Mouse (Mus musculus) c-Kit-positive CD71-positive TER-119-positive erythroid progenitor cells, embryonic 14.5 days (primary cell): ENCODE data around the gene Igfbp7.

Experiments used
- DNase-seq: peaks from one replicate; pipeline ENCODE4 v3.0.0-alpha.2; 2013; ENCODE audit warnings: low spot score

Gene Igfbp7

DNA sequence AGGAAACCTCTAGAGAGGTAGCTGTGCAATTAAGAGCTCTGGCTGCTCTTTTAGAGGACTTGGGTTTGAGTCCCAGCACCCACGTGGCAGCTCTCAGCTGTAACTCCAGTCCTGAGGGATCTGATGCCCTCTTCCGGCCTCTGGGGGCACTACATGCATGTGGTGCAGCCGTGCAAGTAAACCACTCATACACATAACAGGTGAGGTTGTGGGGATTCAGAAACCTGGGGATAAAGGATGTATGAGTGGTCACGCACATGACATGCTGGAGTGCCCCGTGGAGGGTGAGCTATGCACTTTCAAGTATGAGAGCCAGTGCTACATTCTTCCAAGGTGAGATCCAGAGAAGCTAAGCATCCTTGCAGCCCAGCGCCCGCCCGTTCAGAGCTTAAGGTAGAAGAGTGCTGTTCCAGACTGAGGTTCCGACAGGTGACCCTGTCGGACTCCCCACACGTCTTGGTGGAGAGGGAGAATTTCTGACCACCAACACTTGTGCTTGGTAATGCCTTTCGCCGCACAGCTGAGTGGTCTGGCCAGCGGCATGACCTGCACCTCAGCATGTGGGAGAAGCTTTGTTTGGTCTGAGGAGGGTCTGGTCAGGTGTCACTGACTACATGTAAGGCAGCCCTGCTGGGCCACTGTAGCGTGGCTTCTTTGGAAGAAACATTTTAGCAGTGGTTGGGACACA lies 57.7 kb downstream of the Igfbp7 start:
- no peak for DNase-seq

DNA sequence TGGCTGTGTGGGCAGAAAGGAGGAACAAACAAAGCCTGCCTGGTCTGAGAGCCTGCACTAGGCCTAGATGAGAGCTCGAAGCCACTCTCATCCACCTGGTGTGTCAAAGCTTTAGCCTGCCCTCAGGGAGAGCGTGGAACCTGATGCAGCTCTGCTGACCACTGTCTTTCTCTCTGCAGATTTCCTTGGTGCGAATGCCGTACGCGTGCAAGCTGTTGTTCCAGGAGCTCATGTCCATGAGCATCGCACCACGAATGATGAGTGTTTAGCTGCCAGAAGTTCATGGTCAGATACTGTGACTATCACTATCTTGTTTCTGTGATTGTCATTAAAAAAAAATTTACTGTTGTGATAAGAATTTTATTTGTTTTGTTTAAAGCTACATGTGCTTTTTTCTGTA lies 58.9 kb downstream of the Igfbp7 start:
- no peak for DNase-seq

DNA sequence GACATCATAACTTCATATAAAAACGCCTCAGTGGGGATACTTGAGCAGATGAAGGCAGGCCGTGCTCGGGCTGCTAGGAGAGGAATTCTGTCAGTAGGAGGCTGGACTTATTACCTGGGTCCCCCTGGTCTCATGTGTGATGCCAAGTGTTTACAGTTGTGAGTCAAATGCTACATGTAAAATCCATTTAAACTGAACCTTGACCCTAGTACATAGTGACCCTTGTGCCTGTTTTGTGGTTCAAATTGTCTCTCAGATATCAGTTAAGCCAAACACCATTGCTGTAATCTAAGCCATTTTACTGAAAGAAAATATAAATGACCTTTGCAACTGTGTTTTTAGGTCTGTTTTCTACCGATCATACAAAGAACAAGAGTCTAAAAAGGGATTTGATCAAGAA lies 67.8 kb downstream of the Igfbp7 start:
- DNase-seq = no peak

DNA sequence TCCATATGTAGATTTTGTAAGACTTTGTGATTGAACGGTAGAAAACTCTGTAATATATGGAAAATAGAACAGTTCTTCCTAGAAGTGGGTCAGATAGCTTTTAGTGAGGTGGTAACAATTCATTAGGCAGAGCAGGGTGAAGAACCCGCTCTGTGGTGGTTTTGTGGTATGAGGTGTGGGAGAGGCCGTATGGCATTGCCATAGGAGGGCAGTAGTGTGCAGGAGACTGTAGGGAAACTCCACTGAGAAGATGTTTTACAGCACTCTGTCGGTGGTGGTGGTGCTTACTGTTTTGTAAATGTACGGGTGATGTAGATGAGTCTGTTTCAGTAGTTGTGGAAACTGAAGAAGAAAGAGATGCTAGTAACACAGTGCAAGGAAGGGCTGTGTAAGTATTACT lies 77.7 kb downstream of the Igfbp7 start:
- DNase-seq = no peak

DNA sequence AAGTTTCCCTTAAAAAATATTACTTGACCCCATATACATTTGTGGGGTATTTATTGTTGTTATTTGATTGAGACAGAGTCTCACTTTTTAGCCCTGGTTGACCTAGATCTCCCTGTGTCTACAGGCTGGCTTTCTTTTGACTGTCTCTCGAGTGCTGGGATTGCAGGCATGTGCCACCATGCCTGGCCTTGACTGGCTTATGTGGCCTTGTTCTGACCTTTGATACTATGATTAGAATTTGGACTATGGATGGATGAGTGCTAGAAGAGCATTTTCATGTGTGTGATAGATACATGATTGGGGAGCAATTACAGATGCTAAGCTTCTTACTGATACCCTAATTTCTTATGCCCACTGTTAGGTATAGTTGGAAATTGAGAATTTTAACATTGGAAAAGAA lies 82.9 kb downstream of the Igfbp7 start:
- no peak for DNase-seq

DNA sequence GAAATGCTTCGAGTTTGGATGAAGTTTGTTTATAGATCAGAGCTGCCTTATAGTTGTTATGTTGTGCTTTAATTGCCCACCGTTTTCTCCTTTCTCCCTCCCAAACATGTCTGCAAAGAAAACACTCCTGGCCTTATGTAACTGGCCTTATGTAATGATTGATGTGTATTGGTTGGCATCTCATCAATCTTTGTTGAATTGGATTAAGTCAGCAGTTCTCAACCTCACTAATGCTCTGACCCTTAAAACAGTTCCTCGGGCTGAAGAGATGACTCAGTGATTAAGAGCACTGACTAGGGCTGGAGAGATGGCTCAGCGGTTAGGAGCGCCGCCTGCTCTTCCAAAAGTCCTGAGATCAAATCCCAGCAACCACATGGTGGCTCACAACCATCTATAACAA lies 92.9 kb downstream of the Igfbp7 start:
- no peak for DNase-seq

DNA sequence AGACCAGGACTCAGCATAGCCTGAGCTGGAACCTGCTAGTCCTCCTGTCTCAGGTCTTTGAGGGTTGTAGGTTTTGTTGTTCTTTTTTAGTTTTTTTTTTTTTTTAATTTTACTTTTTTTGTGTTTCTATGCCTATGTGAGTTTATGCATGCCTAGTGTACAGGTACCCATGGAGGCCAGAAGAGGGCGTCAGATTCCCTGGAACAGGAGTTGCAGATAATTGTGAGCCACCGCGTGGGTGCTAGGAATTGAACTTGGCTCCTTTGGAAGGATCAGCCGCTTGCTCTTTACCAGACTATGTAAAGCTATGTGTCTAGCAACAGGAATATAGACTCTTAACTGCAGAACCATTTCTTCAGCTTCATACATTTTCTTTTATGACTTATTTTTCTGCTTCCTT lies 93.6 kb downstream of the Igfbp7 start:
- DNase-seq = no peak

DNA sequence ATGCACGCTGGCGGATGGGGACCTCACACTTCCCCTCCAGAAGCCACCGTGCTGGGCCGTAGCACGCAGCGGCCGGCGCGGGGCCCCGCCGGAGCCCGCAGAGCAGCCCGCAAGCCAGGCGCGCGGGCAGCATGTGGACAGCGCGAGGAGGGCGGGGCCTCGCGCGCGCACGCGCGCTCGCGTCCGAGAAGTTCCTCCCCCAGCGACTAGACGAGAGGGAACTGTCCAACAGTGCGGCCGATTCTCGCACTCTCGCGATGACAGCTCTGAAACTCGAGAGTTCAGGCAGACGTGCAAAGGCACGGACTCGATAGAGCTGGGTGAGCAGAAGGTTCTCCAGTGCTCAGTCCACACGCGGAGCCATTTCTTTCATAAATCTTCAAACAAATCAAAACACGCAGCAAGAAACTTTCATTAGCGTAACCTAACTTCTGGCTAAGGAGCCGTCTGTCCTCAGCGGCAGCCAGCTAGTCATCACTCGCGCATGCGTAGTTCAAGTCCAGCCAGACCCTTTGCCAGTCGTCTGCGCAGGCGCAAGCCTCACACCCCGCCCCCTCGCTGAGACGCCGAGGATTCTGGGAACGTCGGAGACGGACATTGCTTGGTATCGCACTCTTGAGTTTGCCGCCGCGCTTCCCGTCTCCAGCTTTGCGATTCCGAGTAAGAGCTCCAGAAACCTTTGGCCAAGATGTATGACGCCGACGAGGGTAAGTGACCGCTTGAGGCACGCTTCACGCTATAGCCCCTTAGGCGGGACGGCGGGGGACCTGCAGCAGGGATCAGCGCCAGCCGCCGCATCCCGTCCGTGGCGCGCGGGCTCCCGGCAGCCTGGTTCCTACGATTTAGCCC lies 97.7 kb downstream of the Igfbp7 start, which contains the start of the genes Noa1 and Polr2b:
Gene Noa1, minus strand, starts transcription at position 161 of the 849 bp plus-strand sequence.
Gene Polr2b, plus strand, starts transcription at position 224 of the 849 bp plus-strand sequence.
- DNase-seq = peak; percentile 98

DNA sequence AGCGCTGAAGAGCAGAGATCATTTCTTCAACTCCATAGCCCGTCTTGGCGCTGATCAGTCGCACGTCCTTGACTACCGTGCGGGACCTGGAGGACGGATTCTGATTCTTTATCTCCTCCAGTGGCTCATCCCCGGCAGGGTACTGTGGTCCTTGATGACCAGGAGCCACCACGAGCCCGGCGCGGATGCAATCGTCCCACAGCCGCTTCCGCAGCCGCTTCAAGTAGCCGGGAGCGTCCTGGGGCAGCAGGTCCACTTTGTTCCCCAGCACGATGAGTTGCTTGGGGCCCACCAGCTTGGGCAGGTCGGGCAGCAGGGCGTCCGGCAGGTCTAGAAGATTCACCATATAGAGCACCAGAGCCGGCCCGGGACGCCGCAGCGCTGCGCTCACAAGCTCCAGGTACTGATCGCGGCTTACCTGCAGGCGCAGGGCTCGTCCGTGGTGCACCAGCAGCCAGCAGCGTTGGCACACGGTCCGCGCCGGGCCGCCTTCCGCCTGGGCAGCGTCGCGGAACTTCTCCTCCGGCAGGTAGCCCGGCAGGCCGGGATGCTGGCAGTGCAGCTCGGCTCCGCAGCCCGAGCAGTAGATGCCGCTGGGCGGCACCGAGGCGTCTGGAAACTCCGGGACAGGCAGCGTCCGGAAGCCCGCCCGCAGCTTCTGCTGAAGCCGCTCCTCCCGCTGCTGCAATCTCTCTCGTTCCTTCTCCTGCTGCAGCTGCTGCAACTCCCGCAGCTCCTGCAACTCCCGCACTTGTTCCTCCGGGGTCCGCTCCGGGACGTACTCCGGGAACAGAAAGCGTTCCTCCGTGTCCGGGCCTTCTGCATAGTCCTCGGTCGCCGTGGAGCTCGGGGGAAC lies 98.6 kb downstream of the Igfbp7 start:
- peak; percentile 35 for DNase-seq

DNA sequence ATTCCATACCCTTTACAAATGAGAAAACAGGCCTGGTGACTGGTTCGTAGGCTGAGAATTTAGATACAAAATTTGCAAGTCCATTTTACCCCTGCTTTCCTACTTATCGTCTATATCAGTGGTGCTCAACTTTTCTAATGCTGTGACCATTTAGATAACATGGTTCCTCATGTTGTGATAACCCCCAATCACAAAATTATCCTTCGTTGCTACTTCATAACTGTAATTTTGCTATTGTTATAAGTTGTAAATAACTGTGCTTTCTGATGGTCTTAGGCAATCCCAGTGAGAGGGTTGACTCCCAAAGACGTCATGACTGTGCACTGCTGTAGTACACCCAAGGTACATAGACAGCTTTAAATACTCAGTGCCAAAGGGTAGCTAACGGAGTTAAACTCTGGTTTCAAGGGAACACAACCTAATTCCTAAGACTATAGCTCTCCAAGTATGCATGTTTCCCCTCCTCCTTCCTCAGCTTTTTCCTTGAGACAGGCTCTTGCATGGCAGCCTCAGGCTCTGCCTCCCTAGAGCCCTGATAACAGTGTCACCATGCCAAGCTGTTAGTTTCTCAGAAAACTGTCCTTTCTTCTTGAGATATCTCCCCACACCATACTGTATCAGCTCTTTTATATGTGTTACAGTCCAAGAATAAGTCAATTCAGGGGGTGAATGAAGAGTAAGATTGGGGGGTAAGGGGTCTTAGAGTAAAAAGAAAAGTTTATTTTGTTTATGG lies 99.9 kb downstream of the Igfbp7 start:
- DNase-seq = peak; percentile 66

DNA sequence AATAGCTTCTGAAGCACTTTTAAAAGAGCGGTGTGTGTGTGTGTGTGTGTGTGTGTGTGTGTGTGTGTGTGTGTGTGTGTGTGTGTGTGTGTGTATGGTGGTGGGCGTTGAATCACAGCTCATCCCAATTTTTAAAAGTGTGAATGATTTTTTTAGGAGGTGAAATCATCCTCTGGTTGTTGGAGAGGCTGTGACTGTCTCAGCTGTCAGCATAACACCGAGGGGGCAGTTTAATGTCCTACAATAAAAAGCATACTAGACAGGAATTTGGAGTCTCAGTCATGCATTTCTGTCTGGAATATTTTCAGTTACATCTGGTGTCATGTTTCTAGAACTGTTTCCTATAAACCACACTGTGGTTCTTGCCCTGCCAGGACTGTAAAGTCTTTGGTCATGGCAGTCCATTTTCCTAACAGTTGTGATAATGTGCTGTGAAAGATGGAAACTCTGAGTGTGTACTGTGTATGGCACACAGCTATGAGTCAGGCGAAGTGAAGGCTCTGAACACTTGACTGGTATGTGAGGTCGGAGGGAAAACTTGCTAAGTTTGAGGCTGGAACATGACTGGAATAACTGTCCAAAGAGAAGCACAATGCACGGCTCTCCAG lies 106.4 kb downstream of the Igfbp7 start:
- no peak for DNase-seq

DNA sequence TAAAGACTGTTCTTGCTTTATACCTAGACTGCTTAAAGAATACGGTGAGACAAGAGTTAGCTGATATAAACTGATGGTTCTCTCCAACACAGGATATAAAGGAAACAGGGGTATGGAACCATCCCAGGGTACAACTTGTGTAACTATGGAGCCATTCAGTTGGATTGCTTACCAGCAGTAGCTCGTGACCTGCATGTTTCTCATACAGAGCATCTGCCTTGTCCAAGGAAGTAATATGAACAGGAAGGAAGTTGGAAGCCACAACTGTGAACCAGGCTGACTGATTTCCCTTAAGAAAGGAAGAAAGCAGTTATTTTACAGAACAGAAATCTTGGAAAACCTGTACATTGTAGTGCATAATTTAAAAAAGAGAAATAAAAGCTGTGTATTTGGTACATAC lies 108.4 kb downstream of the Igfbp7 start:
- DNase-seq = no peak
